Mouse (Mus musculus) heart, embryonic 14.5 days (tissue): Measurements from ENCODE around the gene Armc7. TPM values are rescaled to one million over a fixed set of nuclear protein-coding genes. Genes with fewer than 3 reads are reported as not detected.

Experiments used
- ATAC-seq: fragments of 200-750 bp; cut with Nextera tagmentation; 2 replicates; pipeline ENCODE4 v1.8.0; 2017; ENCODE audit warnings: low read depth, moderate TSS enrichment; ENCODE audit not compliant: insufficient number of reproducible peaks, insufficient read depth, low FRiP score
- H3K27ac ChIP-seq, 2 experiments: fragments of 200-500 bp in 1 of 2; fragments of 300-500 bp in 1 of 2; sonication (generic) in 1 of 2; replicated peaks in 1 of 2; 2 replicates each; pipeline ENCODE4 v1.5.1; 2012 to 2014; ENCODE audit warnings: low read depth in 2 of 2, low read length in 2 of 2, control low read depth in 1 of 2, mild to moderate bottlenecking in 1 of 2, mixed read lengths in 1 of 2; ENCODE audit not compliant: control insufficient read depth in 1 of 2, insufficient read depth in 1 of 2
- H3K27me3 ChIP-seq: fragments of 300-500 bp; sonication (generic); 2 replicates; pipeline ENCODE4 v1.6.1; 2014; ENCODE audit warnings: mild to moderate bottlenecking, low read length, control low read depth; ENCODE audit not compliant: control insufficient read depth, insufficient read depth
- H3K36me3 ChIP-seq: fragments of 300-500 bp; sonication (generic); 2 replicates; pipeline ENCODE4 v1.6.1; 2014; ENCODE audit warnings: mild to moderate bottlenecking, control low read depth, low read length, mixed read lengths; ENCODE audit not compliant: control insufficient read depth, insufficient read depth
- H3K4me1 ChIP-seq, 2 experiments: fragments of 200-500 bp in 1 of 2; fragments of 300-500 bp in 1 of 2; sonication (generic) in 1 of 2; 2 replicates each; pipeline ENCODE4 v1.6.1; 2012 to 2014; ENCODE audit warnings: low read length in 2 of 2, control low read depth in 1 of 2, mixed read lengths in 1 of 2; ENCODE audit not compliant: control insufficient read depth in 2 of 2, insufficient read depth in 2 of 2
- H3K4me2 ChIP-seq: fragments of 300-500 bp; sonication (generic); 2 replicates; pipeline ENCODE4 v1.6.1; 2014; ENCODE audit warnings: mild to moderate bottlenecking, low read length
- H3K4me3 ChIP-seq, 2 experiments: fragments of 200-500 bp in 1 of 2; fragments of 300-500 bp in 1 of 2; sonication (generic) in 1 of 2; 2 replicates each; pipeline ENCODE4 v1.5.1; 2012 to 2014; ENCODE audit warnings: low read length in 2 of 2, mild to moderate bottlenecking in 2 of 2, control low read depth in 1 of 2, low read depth in 1 of 2, moderate library complexity in 1 of 2; ENCODE audit not compliant: control insufficient read depth in 1 of 2, insufficient read depth in 1 of 2
- H3K9ac ChIP-seq: fragments of 300-500 bp; sonication (generic); 2 replicates; pipeline ENCODE4 v1.6.1; 2014; ENCODE audit warnings: mild to moderate bottlenecking, low read length
- H3K9me3 ChIP-seq: fragments of 300-500 bp; sonication (generic); 2 replicates; pipeline ENCODE4 v1.6.1; 2016; ENCODE audit warnings: low read length, control low read depth; ENCODE audit not compliant: control insufficient read depth
- WGBS: fragments of 180-500 bp; shearing (Covaris S2); extraction: QIAGEN DNeasy Blood & Tissue Kit; methylation state at CpG from one replicate; pipeline ENCODE4 v1.1.7; 2014; 5-methylcytosine and 5-hydroxymethylcytosine counted together
- polyA plus RNA-seq: library from polyadenylated mRNA; unstranded; fragments of >200 nt; fragmentation: Nextera tagmentation; extraction: Ambion mirVana; gene quantifications from 2 replicates; pipeline ENCODE4 v1.2.1, GENCODE M21; 2014

Armc7 gene
- polyA plus RNA-seq, 1 experiment from 2014 or later, result 5.5 TPM

DNA sequence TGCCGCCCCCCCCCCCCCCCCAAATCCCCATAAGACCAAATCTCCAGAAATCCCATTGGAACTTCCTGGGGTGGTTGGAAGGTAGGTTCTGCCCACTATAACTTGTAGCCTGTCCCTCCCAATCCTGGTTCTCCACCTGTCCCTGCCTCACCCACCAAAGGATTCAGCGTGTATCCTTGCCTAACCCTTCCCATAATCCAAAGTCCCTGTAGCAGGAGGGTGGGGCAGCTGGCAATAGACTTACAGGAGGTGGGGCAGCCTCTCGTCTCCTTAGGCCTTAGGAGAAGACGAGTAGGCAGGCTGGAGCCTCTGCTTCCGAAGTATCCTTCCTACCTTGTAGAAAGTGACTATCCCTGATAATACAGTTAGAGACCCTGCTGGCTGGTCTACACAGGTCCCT lies 19.3 kb upstream of the Armc7 start:
- Histone ChIP-seq H3K36me3 (no peaks in the 10 kb centered on the region), H3K27ac (no peak overlapping the region), H3K27me3 (no peaks in the 10 kb centered on the region), H3K4me1 (peaks cover 12 to 14% of the 10 kb centered on the region in 2 experiments), H3K9ac (no peak overlapping the region), H3K4me3 (no peak overlapping the region), H3K9me3 (no peaks in the 10 kb centered on the region), H3K4me2 (no peak overlapping the region)
- 88% methylated on average over 5 of the region's 5 CpGs for WGBS
- ATAC-seq, result no peak

DNA sequence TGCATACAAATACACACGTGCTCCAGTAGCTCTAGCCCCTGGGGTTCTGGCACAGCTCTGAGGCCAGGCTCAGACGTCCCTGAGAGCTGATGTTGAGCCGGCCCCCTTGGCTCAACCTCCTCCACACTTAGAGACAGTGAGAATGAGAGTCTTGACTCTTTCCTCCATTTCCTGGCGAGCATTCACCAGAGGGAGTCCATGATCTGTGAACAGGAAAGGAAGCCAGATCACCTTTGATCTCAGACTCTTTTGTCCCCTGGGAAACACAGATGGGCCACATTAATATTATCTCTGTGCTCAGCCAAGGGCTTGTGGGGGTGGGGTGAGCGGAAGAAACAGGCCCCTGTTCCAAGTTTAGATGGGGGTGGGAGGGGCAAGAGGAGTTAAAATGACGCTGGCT lies 18.1 kb upstream of the Armc7 start:
- no peak overlapping the region for H3K4me2 ChIP-seq
- ATAC-seq, result no peak
- no peak overlapping the region for H3K4me3 ChIP-seq
- peaks cover 12 to 14% of the 10 kb centered on the region in 2 experiments for H3K4me1 ChIP-seq
- no peaks in the 10 kb centered on the region for H3K27me3 ChIP-seq
- H3K36me3 ChIP-seq, result no peaks in the 10 kb centered on the region
- WGBS, result 24% methylated on average over 6 of the region's 6 CpGs
- no peaks in the 10 kb centered on the region for H3K9me3 ChIP-seq
- peak overlapping the region in 1 of 2 experiments; percentile 8; a peak in 1 of 4 replicates for H3K27ac ChIP-seq
- no peak overlapping the region for H3K9ac ChIP-seq

DNA sequence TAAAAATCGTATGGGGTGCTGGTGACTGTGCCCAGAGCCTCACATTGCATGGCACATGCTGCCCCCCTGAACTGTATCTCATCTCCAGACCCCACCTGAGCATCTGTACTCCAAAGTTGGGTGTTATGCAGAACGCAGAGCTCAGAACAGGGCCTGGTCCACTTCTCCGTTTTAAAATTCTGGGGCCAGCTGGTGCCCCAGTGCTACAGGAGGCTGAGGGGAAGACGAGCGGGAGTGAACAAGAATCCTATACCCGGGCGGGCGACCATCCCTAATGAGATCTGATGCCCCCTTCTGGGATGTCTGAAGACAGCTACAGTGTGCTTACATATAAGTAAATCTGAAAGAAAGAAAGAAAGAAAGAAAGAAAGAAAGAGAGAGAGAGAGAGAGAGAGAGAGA lies 14.5 kb upstream of the Armc7 start:
- no peak overlapping the region for H3K4me2 ChIP-seq
- ATAC-seq, result no peak
- WGBS, result 25% methylated on average over 8 of the region's 8 CpGs
- no peaks in the 10 kb centered on the region for H3K36me3 ChIP-seq
- H3K9me3 ChIP-seq, result no peaks in the 10 kb centered on the region
- H3K4me1 ChIP-seq, result peaks cover 13% of the 10 kb centered on the region in 2 experiments
- no peak overlapping the region for H3K27ac ChIP-seq
- H3K4me3 ChIP-seq, result no peak overlapping the region
- no peak overlapping the region for H3K9ac ChIP-seq
- H3K27me3 ChIP-seq, result no peaks in the 10 kb centered on the region

DNA sequence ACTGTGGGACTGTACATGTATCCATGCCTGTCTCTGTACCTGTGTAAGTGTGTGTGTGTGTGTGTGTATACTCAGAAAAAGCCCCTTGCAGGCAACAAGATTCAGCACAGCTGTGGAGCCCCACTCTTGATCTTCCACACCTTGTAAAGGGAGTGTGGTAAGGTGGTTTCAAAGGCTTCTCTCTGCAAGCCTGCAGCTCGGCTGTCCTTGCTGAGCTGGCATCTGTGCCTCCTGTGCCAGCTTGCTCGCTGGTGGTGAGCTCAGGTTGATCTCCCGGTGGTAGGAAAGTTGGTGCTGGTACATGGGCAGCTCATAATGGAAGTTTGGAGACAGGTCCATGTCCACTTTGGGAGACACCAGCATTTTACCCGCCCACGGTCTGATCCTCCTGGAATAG lies 13.6 kb upstream of the Armc7 start:
- Histone ChIP-seq H3K4me1 (peaks cover 13% of the 10 kb centered on the region in 2 experiments), H3K9me3 (no peaks in the 10 kb centered on the region), H3K36me3 (no peaks in the 10 kb centered on the region), H3K27ac (no peak overlapping the region), H3K4me3 (no peak overlapping the region), H3K4me2 (no peak overlapping the region), H3K27me3 (no peaks in the 10 kb centered on the region), H3K9ac (no peak overlapping the region)
- 69% methylated on average over 5 of the region's 5 CpGs for WGBS
- ATAC-seq, result no peak

DNA sequence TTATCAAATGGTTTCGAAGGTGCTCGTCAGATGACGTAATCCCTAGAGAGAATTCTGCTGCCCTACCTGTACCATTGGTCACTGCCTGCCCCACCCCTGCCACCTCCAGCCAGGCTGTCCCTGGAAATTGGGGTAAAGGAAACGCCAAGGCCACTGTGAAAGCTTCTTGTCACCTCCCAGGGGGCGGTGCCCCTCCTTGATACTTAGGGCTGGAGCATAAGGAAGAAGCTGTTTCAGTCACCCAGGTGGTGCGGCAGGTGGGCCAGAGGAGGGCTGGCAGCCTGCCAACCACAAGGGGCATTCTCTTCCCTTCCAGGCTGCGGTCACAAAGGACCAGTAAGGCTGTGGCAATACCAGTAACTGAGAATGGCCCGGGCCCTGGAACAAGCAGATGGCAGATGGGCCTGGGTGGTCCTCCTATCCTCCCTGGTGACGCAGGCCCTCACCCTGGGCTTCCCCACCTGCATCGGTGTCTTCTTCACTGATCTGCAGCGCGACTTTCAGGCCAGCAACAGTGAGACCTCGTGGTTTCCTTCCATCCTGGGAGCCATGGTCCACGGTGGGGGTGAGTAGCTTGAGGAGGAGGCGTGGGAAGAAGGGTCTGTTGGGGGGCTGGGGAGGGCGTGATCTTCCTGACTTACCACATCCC lies 13.1 kb upstream of the Armc7 start, which contains the start of gene Slc16a5:
Gene Slc16a5 (plus strand): TSS at position 232 of the 649 bp plus-strand sequence.
- no peak for ATAC-seq
- H3K36me3 ChIP-seq, result no peaks in the 10 kb centered on the region
- H3K9me3 ChIP-seq, result no peaks in the 10 kb centered on the region
- H3K9ac ChIP-seq, result no peak within 1 kb of the TSS
- H3K27me3 ChIP-seq, result no peaks in the 10 kb centered on the region
- no peak within 1 kb of the TSS for H3K4me2 ChIP-seq
- H3K27ac ChIP-seq, result no peak within 1 kb of the TSS
- H3K4me3 ChIP-seq, result no peak within 1 kb of the TSS
- H3K4me1 ChIP-seq, result peaks cover 9 to 10% of the 10 kb centered on the region in 2 experiments
- 77% methylated on average over 16 of the region's 16 CpGs for whole genome bisulfite sequencing

DNA sequence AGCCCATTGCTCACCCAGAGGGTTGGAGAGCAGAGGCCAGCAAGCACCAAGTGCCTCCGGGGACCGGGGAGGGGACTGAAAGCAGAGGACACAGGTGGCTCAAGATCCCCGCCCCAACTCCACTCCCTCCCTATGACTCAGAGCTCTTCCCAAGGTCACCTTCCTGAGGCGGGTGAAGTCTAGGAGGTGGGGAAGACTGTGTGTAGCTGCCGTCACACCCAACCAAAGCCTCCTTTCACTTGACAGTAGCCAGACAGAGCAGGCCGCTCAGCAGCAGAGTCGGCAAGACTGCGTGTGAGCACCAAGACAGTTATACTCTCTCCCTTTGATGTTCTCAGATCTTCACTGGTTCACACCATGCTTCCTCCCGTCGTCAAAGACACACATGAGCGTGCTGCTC lies 12.1 kb upstream of the Armc7 start:
- peaks cover 6% of the 10 kb centered on the region in 2 experiments; a peak in 3 of 4 replicates for H3K4me1 ChIP-seq
- H3K36me3 ChIP-seq, result no peaks in the 10 kb centered on the region
- H3K4me3 ChIP-seq, result no peak overlapping the region
- H3K4me2 ChIP-seq, result no peak overlapping the region
- no peaks in the 10 kb centered on the region for H3K9me3 ChIP-seq
- ATAC-seq, result no peak
- H3K9ac ChIP-seq, result no peak overlapping the region
- H3K27ac ChIP-seq, result 0 out of 4 replicates have a peak overlapping the region, but pooled peaks of 1 of the 2 experiments have one; percentile 1
- 43% methylated on average over 11 of the region's 11 CpGs for WGBS
- H3K27me3 ChIP-seq, result no peaks in the 10 kb centered on the region

DNA sequence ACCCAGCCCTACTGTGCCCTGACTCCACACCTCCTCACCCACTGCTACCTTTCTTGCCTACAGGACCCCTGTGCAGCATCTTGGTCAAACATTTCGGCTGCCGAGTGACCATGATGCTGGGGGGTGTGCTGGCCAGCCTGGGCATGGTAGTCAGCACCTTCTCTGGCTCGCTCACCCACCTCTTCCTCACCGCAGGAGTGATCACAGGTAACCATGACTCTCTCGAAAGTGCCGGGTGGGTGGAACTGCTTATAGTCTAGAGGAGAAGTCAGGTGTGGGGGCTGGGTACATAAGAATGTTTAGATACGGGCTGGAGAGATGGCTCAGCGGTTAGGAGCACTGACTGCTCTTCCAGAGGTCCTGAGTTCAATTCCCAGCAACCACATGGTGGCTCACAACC lies 10.6 kb upstream of the Armc7 start:
- no peak overlapping the region for H3K4me2 ChIP-seq
- no peaks in the 10 kb centered on the region for H3K9me3 ChIP-seq
- WGBS, result 86% methylated on average over 8 of the region's 8 CpGs
- H3K27me3 ChIP-seq, result no peaks in the 10 kb centered on the region
- no peak overlapping the region for H3K4me3 ChIP-seq
- H3K4me1 ChIP-seq, result peaks cover 6% of the 10 kb centered on the region in 2 experiments; a peak in 3 of 4 replicates
- no peaks in the 10 kb centered on the region for H3K36me3 ChIP-seq
- no peak overlapping the region for H3K9ac ChIP-seq
- no peak for ATAC-seq
- H3K27ac ChIP-seq, result no peak overlapping the region

DNA sequence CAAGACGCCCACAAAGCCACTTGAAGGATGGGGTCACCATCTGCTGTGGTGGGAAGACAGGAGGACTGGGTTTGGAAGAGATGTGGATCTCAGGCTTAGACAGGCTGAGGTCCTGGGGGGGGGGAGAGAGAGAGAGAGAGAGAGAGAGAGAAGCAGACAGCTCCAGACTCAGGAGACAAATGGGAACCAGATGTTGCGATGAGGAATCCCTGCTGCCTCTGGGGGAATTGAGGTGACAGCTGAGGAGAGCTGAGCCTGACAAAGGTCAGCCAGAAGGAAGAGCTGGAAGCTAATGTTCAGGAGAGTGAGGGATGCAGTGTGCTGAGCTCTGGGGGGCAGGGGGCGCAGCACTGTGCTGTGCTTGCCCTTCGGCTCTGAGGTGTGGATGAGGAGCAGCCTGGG lies 8.2 kb upstream of the Armc7 start:
- Histone ChIP-seq H3K4me3 (no peak overlapping the region), H3K27ac (no peak overlapping the region), H3K36me3 (no peaks in the 10 kb centered on the region), H3K4me1 (peaks cover 6% of the 10 kb centered on the region in 2 experiments; a peak in 3 of 4 replicates), H3K9me3 (no peaks in the 10 kb centered on the region), H3K27me3 (no peaks in the 10 kb centered on the region), H3K9ac (no peak overlapping the region), H3K4me2 (no peak overlapping the region)
- no peak for ATAC-seq
- 20% methylated on average over 4 of the region's 4 CpGs for WGBS
